Mouse (Mus musculus) olfactory bulb, adult 2 months (tissue): ENCODE measurements around the gene Ankrd40.

Experiments
- CTCF ChIP-seq: fragments of 200-500 bp; IDR thresholded peaks from 2 replicates; pipeline ENCODE4 v1.5.1; 2012; ENCODE audit warnings: low read depth, mild to moderate bottlenecking, low read length, moderate library complexity; ENCODE audit not compliant: insufficient read depth
- POLR2A ChIP-seq: fragments of 200-500 bp; IDR thresholded peaks from 2 replicates; pipeline ENCODE4 v1.6.1; 2012; ENCODE audit warnings: mild to moderate bottlenecking, low read depth, low read length, moderate library complexity; ENCODE audit not compliant: insufficient read depth

DNA sequence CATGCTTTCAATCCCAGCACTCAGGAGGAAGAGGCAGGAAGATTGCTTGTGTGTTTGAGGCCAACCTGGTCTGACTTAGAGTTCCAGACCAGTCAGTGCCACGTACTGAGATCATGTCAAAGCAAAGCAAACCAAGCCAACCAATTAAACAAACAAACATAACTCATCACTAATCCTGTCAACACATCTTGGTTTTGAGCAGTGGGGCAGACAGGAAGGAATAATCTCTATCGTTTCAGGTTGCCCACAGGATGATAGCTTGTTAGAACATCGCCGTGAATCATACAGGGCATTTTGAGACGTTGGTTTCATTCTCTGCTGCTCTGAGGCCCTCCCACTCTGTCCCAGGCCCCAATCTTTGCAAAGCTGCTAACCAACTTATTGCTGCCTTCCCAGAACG is 42.2 kb downstream of the Ankrd40 start:
- TF ChIP-seq POLR2A = no peak
- no peak for TF ChIP-seq CTCF
